Mouse (Mus musculus) retina, postnatal 7 days (tissue): ENCODE results near the gene Agbl1.

Experiments used
- DNase-seq: peaks from one replicate; pipeline ENCODE4 v3.0.0-alpha.2; 2012; ENCODE audit warnings: low read depth, low spot score

Gene Agbl1

DNA sequence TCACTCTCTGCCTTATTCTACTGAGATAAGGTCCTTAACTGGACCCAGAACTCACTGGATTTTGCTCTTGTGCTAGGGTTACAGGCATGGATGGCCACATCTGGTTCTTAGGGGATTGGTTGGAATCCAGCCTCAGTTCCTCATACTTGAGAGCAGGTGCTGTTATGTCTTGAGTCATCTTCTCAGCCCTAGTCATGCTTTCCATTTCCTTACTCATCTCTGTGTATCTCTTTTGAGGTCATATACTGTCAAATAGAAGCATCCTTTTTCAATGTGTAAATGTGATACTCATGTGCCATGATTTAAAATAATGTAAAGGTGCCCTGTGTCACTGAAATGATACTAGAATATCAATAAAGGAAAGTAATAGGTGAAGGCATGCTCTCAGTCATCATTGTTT lies 705.5 kb downstream of the Agbl1 start:
- DNase-seq: no peak

DNA sequence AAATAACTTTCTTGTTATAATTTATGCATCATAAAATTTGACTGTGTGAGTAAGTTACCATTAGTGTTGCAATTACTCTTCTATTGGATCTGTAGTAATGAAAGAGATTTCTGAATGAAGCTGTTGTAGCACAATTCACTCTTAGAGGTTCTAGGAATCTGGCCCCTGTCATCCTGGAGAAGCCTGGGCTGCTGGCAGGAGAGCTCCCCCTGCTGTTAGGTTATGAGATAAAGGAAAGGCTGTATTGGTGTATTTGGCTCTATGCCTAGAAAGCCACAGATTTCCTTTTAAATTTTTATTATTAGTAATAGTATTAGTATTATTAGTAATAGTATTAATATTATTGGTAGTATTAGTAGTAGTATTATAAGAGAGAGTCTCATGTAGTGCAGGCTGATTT lies 711.8 kb downstream of the Agbl1 start:
- DNase-seq: peak; percentile 3

GRCm38 (mm10) chr7:76971334-76971733 lies 741.6 kb downstream of the Agbl1 start:
- DNase-seq: no peak

GRCm38 (mm10) chr7:77009571-77009970 lies 779.9 kb downstream of the Agbl1 start:
- DNase-seq: no peak

- no peak for DNase-seq
Measured at GRCm38 (mm10) chr7:77029019-77029418, 799.3 kb downstream of the Agbl1 start.

DNA sequence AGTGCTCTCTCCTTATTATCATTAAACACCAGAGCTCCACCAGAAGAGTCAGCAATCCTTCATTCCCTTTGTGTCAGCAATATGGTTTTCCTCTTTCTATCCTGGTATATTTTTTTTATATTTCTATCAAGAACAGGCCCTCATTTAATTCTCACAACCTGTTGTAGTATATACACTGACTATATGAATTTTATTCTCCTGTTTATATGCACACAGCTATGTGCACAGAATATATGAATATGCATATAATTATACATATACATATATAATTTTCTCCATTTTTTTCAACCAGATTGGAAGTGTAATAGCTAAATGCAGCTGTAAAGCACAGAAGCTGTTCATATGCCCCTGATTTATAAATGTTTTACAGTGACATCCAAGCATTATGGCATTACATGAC lies 846.3 kb downstream of the Agbl1 start:
- DNase-seq: no peak

- DNase-seq: no peak
Measured at GRCm38 (mm10) chr7:77087266-77087665, 857.6 kb downstream of the Agbl1 start.

DNA sequence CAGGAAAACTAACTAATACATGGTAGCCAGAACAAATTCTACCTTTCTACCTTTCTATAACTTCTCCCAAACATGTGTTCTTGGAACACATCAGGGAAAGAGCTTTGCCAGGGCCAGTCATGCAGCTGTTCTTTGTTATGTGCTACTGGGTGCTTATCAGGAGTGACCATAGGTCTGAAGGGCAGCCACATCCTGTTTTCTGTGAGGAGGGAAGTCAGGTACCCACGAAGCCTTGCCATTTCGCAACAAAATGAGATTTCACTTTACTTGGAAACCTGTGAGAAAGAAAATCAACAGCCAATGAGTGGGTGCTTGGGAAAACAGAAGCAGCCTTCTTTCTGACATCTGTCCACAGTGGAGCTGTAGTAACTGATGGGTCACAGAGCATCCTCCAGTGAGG lies 865.5 kb downstream of the Agbl1 start:
- no peak for DNase-seq

GRCm38 (mm10) chr7:77114021-77114420 lies 884.3 kb downstream of the Agbl1 start:
- no peak for DNase-seq

DNA sequence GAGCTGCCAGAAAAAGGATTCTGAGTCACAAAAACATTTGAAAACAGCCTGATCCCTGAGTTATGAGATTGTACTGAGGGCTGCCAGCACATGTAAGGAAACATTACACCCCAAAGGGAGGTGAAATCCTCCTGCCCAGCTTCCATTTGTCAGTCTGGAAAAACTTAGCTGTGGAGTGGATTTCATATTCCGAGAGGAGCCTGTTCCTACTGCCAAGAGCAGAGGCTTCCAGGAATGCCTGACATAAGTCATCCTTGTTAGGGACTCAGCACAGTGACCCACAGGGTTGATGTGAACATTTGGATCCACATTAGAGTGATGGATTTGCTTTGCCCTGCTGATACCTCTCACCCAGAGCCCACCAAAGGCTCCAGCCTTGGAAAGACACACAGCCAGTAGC lies 899.4 kb downstream of the Agbl1 start:
- DNase-seq: no peak

DNA sequence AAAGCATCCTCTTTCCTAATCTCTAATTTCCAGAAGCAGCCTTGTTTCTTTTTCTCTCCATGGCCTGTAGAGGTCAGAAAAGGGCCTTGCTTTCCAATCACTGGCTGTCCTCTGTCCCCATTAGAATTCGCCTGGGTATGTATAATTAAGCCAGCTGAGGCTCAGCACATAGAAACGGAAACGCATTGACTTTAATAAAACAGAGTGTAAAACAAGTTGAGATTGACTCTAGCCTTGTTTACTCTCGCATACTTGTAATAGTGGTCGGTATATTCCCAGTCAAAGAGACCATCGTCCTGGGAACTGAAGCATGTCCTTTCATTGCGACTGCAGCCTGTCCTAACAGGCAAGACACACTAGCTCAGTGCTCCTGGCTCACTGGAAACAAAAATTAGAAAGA lies 902.3 kb downstream of the Agbl1 start:
- peak; percentile 29 for DNase-seq

DNA sequence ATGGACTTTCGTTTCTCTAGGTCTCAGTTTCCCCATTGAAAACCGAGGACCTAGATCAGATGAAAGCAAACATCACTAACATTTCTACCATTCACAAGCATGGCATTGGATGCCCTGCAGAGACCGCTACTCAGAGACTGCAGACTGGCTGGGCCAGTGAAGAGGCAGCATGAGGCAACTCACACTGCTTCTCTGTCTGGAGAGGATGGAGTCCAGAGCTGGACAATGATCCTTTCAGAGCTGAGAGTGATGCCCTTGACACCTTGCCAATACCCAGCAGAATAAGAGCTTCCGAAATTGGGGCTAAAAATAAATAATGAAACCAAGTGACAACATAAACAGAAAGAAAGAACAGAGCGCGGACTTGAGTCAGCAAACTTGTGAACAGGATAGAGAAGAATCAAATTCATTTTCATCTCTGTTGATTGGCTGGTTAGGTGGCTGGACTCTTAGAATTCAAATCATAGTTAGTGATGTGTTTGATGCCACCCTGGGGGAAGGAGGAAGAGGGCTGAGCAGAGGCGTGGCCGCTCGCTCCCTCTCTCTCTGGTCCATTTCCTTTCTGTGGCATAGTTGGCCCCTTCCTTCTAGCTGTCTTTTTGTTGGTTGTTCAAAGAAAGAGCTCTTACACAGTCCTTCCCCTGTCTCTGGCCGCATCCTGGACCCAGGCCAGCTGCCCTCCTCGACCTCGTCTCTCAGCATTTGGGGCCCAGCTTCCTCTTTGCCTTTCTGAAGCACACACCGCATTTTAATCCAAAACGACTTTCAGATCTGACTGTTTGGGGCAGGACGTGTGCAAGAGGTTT lies 903.1 kb downstream of the Agbl1 start:
- DNase-seq: no peak

- no peak for DNase-seq
Measured at GRCm38 (mm10) chr7:77134860-77135259, 905.2 kb downstream of the Agbl1 start.

- no peak for DNase-seq
Measured at GRCm38 (mm10) chr7:77138707-77139106, 909.0 kb downstream of the Agbl1 start.

- DNase-seq: no peak
Measured at GRCm38 (mm10) chr7:77147527-77147926, 917.8 kb downstream of the Agbl1 start.

GRCm38 (mm10) chr7:77148820-77149219 lies 919.1 kb downstream of the Agbl1 start:
- DNase-seq: no peak

- DNase-seq: no peak
Measured at GRCm38 (mm10) chr7:77149846-77150245, 920.2 kb downstream of the Agbl1 start.

- DNase-seq: no peak
Measured at GRCm38 (mm10) chr7:77152393-77152792, 922.7 kb downstream of the Agbl1 start.

DNA sequence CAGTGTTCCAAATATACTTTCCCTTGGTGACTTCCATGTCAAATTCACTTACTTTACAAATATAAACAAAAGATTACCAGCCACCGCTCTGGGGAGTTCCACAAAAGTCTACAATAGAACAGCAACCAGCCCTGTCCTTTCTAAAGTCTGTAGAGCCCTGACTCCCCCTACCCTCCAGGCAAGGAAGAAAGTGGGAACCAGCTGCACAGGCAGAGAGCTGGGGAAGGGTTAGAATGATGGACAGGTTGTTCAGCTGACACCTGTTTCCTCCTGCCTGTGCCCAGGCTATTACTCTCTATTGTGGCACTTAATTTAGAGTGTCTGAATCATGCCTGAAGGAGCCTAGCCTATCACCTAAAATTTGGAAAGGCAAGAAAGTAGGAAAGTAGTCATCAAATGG lies 923.2 kb downstream of the Agbl1 start:
- no peak for DNase-seq

DNA sequence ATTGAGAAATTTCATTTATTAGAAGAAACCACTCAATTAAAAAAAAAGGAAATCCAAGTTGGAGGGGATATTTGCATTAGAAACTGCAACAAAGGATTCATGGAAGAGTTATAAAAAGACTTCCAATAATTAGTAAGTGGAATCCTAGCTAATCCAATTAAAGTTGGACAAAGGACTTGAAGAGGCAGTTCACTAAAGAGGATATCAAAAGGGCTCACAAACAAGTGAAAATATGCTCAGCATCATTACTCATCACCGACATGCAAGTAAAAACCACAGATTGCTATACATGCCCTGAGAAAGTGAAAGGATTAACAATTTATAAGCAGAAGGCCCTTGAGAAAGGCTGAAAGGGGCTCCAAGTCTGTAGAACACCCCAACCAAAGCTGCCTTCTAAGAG lies 935.2 kb downstream of the Agbl1 start:
- DNase-seq: no peak
